Mouse (Mus musculus) lung, embryonic 15.5 days (tissue): Measurements from ENCODE around the gene Pcca. TPM values are rescaled to one million over a fixed set of nuclear protein-coding genes. Genes with fewer than 3 reads are reported as not detected.
"Not testable (repeated sequence)": the region's sequence is repeated elsewhere in the genome, so short reads cannot be mapped to it uniquely, and the experiment has no call there.

Experiments used
- ATAC-seq: fragments of 200-750 bp; cut with Nextera tagmentation; 2 replicates; pipeline ENCODE4 v1.8.0; 2017; ENCODE audit warnings: moderate number of reproducible peaks, borderline replicate concordance; ENCODE audit not compliant: low FRiP score, low TSS enrichment; ENCODE audit errors: extremely low read depth
- H3K27ac ChIP-seq: fragments of 300-500 bp; sonication (generic); 2 replicates; pipeline ENCODE4 v1.5.1; 2015; ENCODE audit warnings: moderate library complexity, mild to moderate bottlenecking, inconsistent platforms
- H3K27me3 ChIP-seq: fragments of 300-500 bp; sonication (generic); 2 replicates; pipeline ENCODE4 v1.6.1; 2015; ENCODE audit warnings: inconsistent platforms
- H3K36me3 ChIP-seq: fragments of 300-500 bp; sonication (generic); 2 replicates; pipeline ENCODE4 v1.6.1; 2015; ENCODE audit warnings: inconsistent platforms
- H3K4me1 ChIP-seq: fragments of 300-500 bp; sonication (generic); 2 replicates; pipeline ENCODE4 v1.6.1; 2015; ENCODE audit warnings: inconsistent platforms
- H3K4me2 ChIP-seq: fragments of 300-500 bp; sonication (generic); 2 replicates; pipeline ENCODE4 v1.6.1; 2015; ENCODE audit warnings: inconsistent platforms, mild to moderate bottlenecking, moderate library complexity
- H3K4me3 ChIP-seq: fragments of 300-500 bp; sonication (generic); 2 replicates; pipeline ENCODE4 v1.5.1; 2015; ENCODE audit warnings: mild to moderate bottlenecking, inconsistent platforms
- H3K9ac ChIP-seq: fragments of 300-500 bp; sonication (generic); 2 replicates; pipeline ENCODE4 v1.6.1; 2015; ENCODE audit warnings: inconsistent platforms
- H3K9me3 ChIP-seq: fragments of 300-500 bp; sonication (generic); 2 replicates; pipeline ENCODE4 v1.6.1; 2016; ENCODE audit warnings: inconsistent platforms
- WGBS: fragments of 180-500 bp; shearing (Covaris S2); methylation state at CpG from one replicate; pipeline ENCODE4 v1.1.7; 2015; 5-methylcytosine and 5-hydroxymethylcytosine counted together
- polyA plus RNA-seq: library from polyadenylated mRNA; unstranded; fragments of >200 nt; fragmentation: Nextera tagmentation; extraction: Ambion mirVana; gene quantifications from 2 replicates; pipeline ENCODE4 v1.2.1, GENCODE M21; 2015

The Pcca gene
- polyA plus RNA-seq, 1 experiment from 2014 or later = 19.8 TPM

GRCm38 (mm10) chr14:122574064-122574751 is 40.1 kb downstream of the Pcca start:
- H3K27me3 ChIP-seq = no peaks in the 10 kb centered on the region
- no peak for ATAC-seq
- WGBS = 91% methylated on average over 7 of the region's 7 CpGs

GRCm38 (mm10) chr14:122577816-122578215 is 43.7 kb downstream of the Pcca start:
- H3K27me3 ChIP-seq = no peaks in the 10 kb centered on the region
- no peaks in the 10 kb centered on the region for H3K4me1 ChIP-seq
- no peak overlapping the region for H3K27ac ChIP-seq
- WGBS = 82% methylated on average over 4 of the region's 4 CpGs
- H3K4me3 ChIP-seq = no peak overlapping the region
- H3K9ac ChIP-seq = no peak overlapping the region
- H3K9me3 ChIP-seq = no peaks in the 10 kb centered on the region
- H3K36me3 ChIP-seq = no peaks in the 10 kb centered on the region
- no peak overlapping the region for H3K4me2 ChIP-seq
- no peak for ATAC-seq

More at GRCm38 (mm10) chr14:122574064-122574751, 40.1 kb downstream of the Pcca start:
- Histone ChIP-seq H3K27ac (no peak overlapping the region), H3K4me2 (no peak overlapping the region), H3K4me1 (no peaks in the 10 kb centered on the region), H3K36me3 (no peaks in the 10 kb centered on the region), H3K9ac (no peak overlapping the region), H3K4me3 (no peak overlapping the region), H3K9me3 (no peaks in the 10 kb centered on the region)

DNA sequence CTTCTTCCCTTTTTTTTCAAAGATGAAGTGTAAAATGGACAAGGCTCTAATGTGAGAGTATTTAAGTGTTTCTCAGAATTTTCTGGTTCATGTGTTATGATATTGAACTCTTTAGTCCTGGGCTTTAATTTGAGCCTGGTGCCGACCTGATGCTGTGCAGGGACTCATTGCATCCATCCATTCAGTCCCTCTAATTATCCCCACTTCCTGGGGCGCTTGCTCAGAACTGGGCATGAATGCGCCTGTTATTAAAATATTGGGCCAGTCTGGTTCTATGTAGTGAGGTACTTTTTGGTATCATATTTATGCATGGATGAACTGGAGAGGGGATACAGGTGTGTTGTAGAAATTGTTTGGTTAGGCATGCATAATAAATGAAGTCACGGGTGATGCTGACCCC is 47.9 kb downstream of the Pcca start:
- no peak overlapping the region for H3K27ac ChIP-seq
- no peak overlapping the region for H3K9ac ChIP-seq
- WGBS = 84% methylated on average over 4 of the region's 4 CpGs
- no peak overlapping the region for H3K4me2 ChIP-seq
- H3K36me3 ChIP-seq = no peaks in the 10 kb centered on the region
- ATAC-seq = no peak
- H3K9me3 ChIP-seq = no peaks in the 10 kb centered on the region
- no peak overlapping the region for H3K4me3 ChIP-seq
- H3K27me3 ChIP-seq = no peaks in the 10 kb centered on the region
- no peaks in the 10 kb centered on the region for H3K4me1 ChIP-seq

GRCm38 (mm10) chr14:122582491-122583077 is 48.5 kb downstream of the Pcca start:
- no peaks in the 10 kb centered on the region for H3K9me3 ChIP-seq
- no peak overlapping the region for H3K27ac ChIP-seq
- no peak overlapping the region for H3K9ac ChIP-seq
- ATAC-seq = no peak
- H3K36me3 ChIP-seq = no peaks in the 10 kb centered on the region
- H3K4me1 ChIP-seq = no peaks in the 10 kb centered on the region
- H3K4me2 ChIP-seq = no peak overlapping the region
- WGBS = 68% methylated on average over 7 of the region's 7 CpGs
- H3K4me3 ChIP-seq = no peak overlapping the region
- no peaks in the 10 kb centered on the region for H3K27me3 ChIP-seq

GRCm38 (mm10) chr14:122584087-122584486 is 50.0 kb downstream of the Pcca start:
- not testable (repeated sequence) for H3K9ac ChIP-seq, H3K27ac ChIP-seq, ATAC-seq, H3K9me3 ChIP-seq, H3K4me1 ChIP-seq, H3K27me3 ChIP-seq, H3K4me3 ChIP-seq, H3K36me3 ChIP-seq, H3K4me2 ChIP-seq
- 78% methylated on average over 2 of the region's 2 CpGs for WGBS

- WGBS = 57% methylated on average over 4 of the region's 4 CpGs
- H3K36me3 ChIP-seq = no peaks in the 10 kb centered on the region
- ATAC-seq = no peak
Observed at GRCm38 (mm10) chr14:122586942-122587341, 52.8 kb downstream of the Pcca start.

GRCm38 (mm10) chr14:122597534-122597933 is 63.4 kb downstream of the Pcca start:
- no peaks in the 10 kb centered on the region for H3K36me3 ChIP-seq
- no peak overlapping the region for H3K9ac ChIP-seq
- H3K4me3 ChIP-seq = no peak overlapping the region
- H3K27ac ChIP-seq = no peak overlapping the region
- 63% methylated on average over 5 of the region's 5 CpGs for WGBS
- H3K4me2 ChIP-seq = no peak overlapping the region
- no peaks in the 10 kb centered on the region for H3K9me3 ChIP-seq
- no peaks in the 10 kb centered on the region for H3K4me1 ChIP-seq
- ATAC-seq = no peak
- H3K27me3 ChIP-seq = no peaks in the 10 kb centered on the region

More at GRCm38 (mm10) chr14:122586942-122587341, 52.8 kb downstream of the Pcca start:
- H3K4me3 ChIP-seq = no peak overlapping the region
- H3K9me3 ChIP-seq = no peaks in the 10 kb centered on the region
- no peaks in the 10 kb centered on the region for H3K27me3 ChIP-seq
- H3K4me1 ChIP-seq = no peaks in the 10 kb centered on the region
- no peak overlapping the region for H3K27ac ChIP-seq
- H3K4me2 ChIP-seq = no peak overlapping the region
- no peak overlapping the region for H3K9ac ChIP-seq

- no peak for ATAC-seq
- 79% methylated on average over 2 of the region's 2 CpGs for WGBS
- Histone ChIP-seq H3K36me3 (no peaks in the 10 kb centered on the region), H3K27ac (no peak overlapping the region), H3K4me3 (no peak overlapping the region), H3K4me1 (no peaks in the 10 kb centered on the region), H3K27me3 (no peaks in the 10 kb centered on the region), H3K4me2 (no peak overlapping the region), H3K9me3 (no peaks in the 10 kb centered on the region), H3K9ac (no peak overlapping the region)
Observed at GRCm38 (mm10) chr14:122598802-122599201, 64.7 kb downstream of the Pcca start.

- H3K4me2 ChIP-seq = no peak overlapping the region
- no peaks in the 10 kb centered on the region for H3K4me1 ChIP-seq
- 63% methylated on average over 9 of the region's 9 CpGs for WGBS
- no peak overlapping the region for H3K27ac ChIP-seq
- no peaks in the 10 kb centered on the region for H3K36me3 ChIP-seq
- no peaks in the 10 kb centered on the region for H3K27me3 ChIP-seq
- H3K9ac ChIP-seq = no peak overlapping the region
- no peaks in the 10 kb centered on the region for H3K9me3 ChIP-seq
- ATAC-seq = no peak
- no peak overlapping the region for H3K4me3 ChIP-seq
Observed at GRCm38 (mm10) chr14:122599839-122600238, 65.7 kb downstream of the Pcca start.

GRCm38 (mm10) chr14:122602701-122603100 is 68.6 kb downstream of the Pcca start:
- Histone ChIP-seq H3K4me1 (no peaks in the 10 kb centered on the region), H3K9me3 (no peaks in the 10 kb centered on the region), H3K27me3 (no peaks in the 10 kb centered on the region), H3K27ac (no peak overlapping the region), H3K36me3 (no peaks in the 10 kb centered on the region), H3K4me2 (no peak overlapping the region), H3K4me3 (no peak overlapping the region), H3K9ac (no peak overlapping the region)
- WGBS = 77% methylated on average over 2 of the region's 2 CpGs
- no peak for ATAC-seq

- Histone ChIP-seq H3K9me3 (no peaks in the 10 kb centered on the region), H3K9ac (no peak overlapping the region), H3K27me3 (no peaks in the 10 kb centered on the region), H3K36me3 (no peaks in the 10 kb centered on the region), H3K4me3 (no peak overlapping the region), H3K4me1 (no peaks in the 10 kb centered on the region), H3K4me2 (no peak overlapping the region), H3K27ac (no peak overlapping the region)
- WGBS = 76% methylated on average over 1 of the region's 1 CpGs
- no peak for ATAC-seq
Observed at GRCm38 (mm10) chr14:122606499-122606898, 72.4 kb downstream of the Pcca start.

- H3K36me3 ChIP-seq = no peaks in the 10 kb centered on the region
- ATAC-seq = no peak
- H3K4me2 ChIP-seq = no peak overlapping the region
- no peak overlapping the region for H3K4me3 ChIP-seq
- no peaks in the 10 kb centered on the region for H3K4me1 ChIP-seq
- H3K9ac ChIP-seq = no peak overlapping the region
- no peaks in the 10 kb centered on the region for H3K27me3 ChIP-seq
- no peaks in the 10 kb centered on the region for H3K9me3 ChIP-seq
- H3K27ac ChIP-seq = no peak overlapping the region
- WGBS = 65% methylated on average over 4 of the region's 4 CpGs
Observed at GRCm38 (mm10) chr14:122607456-122607855, 73.3 kb downstream of the Pcca start.
